Comparison of ENCODE assay signal across 8 mouse cellular contexts in the genomic region with DNA sequence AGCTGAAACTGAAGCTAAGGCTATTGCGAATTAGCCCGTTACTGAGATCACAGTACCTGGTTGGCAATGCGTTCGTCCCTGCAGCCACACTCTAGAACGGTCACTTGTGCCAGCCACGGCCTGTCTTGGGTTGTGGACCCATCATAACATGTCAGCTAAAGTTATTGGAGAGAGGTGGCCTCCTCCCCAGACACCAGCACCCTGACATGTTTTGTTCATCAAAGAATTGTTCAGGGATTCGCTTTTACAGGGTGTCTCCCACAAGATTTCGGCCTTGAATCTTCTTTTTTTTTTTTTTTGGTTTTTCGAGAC. TPM values are rescaled to one million over a fixed set of nuclear protein-coding genes. Genes with fewer than 3 reads are reported as not detected.
A peak's percentile ranks its signal among the peaks of the same experiment; 100 is the strongest.
DNase-seq lines count a peak whose midpoint lies in the region; ATAC-seq and TF ChIP-seq lines count a peak whose summit lies in the region.

No protein-coding gene starts in this region.

- H3K27ac ChIP-seq in heart, embryonic 13.5 days (replicated peaks) = no peak overlapping the region
- H3K27ac ChIP-seq in ES-Bruce4 (ENCODE audit: insufficient read depth, low read length) = no peak overlapping the region
- H3K27ac ChIP-seq in forebrain, embryonic 16.5 days (ENCODE audit: low read length) = no peak overlapping the region
- no peak overlapping the region for H3K27ac ChIP-seq in liver, postnatal 0 days (ENCODE audit: low read depth)

- no peak for TF ChIP-seq CTCF in ES-Bruce4 (IDR thresholded peaks at IDR 0.05; ENCODE audit: low read depth, low read length)
- no peak for TF ChIP-seq CTCF in liver, postnatal 0 days (IDR thresholded peaks at IDR 0.05; ENCODE audit: low read depth)

- no peaks in the 10 kb centered on the region for H3K9me3 ChIP-seq in heart, embryonic 13.5 days
- H3K9me3 ChIP-seq in ES-Bruce4 (replicated peaks; ENCODE audit: control insufficient read depth, insufficient read depth, low read length, poor library complexity, severe bottlenecking) = no peaks in the 10 kb centered on the region
- H3K9me3 ChIP-seq in forebrain, embryonic 16.5 days (ENCODE audit: control insufficient read depth, low read length) = no peaks in the 10 kb centered on the region
- H3K9me3 ChIP-seq in liver, postnatal 0 days (ENCODE audit: low read length) = no peaks in the 10 kb centered on the region

- H3K4me1 ChIP-seq in heart, embryonic 13.5 days = peaks cover 10% of the 10 kb centered on the region
- H3K4me1 ChIP-seq in ES-Bruce4 (ENCODE audit: control insufficient read depth, insufficient read depth, low read length) = no peaks in the 10 kb centered on the region
- H3K4me1 ChIP-seq in forebrain, embryonic 16.5 days (replicated peaks; ENCODE audit: control insufficient read depth, insufficient read depth, low read length) = peaks cover 18% of the 10 kb centered on the region
- H3K4me1 ChIP-seq in liver, postnatal 0 days (ENCODE audit: insufficient read depth) = peaks cover 8% of the 10 kb centered on the region

- no peak for DNase-seq in heart, adult 18-20 months
- DNase-seq in liver, postnatal 0 days = no peak
- DNase-seq in embryo, embryonic 10.5 days (ENCODE audit: low spot score) = no peak
- DNase-seq in adrenal gland, adult 8-10 months = no peak
- DNase-seq in B cell, adult 2 months = no peak

- peaks cover 23% of the 10 kb centered on the region for H3K27me3 ChIP-seq in heart, embryonic 13.5 days (replicated peaks)
- no peaks in the 10 kb centered on the region for H3K27me3 ChIP-seq in ES-Bruce4 (ENCODE audit: control insufficient read depth, insufficient read depth, low read length, poor library complexity, severe bottlenecking)
- no peaks in the 10 kb centered on the region for H3K27me3 ChIP-seq in forebrain, embryonic 16.5 days (replicated peaks; ENCODE audit: control insufficient read depth, insufficient read depth, low read length)
- peaks cover 3% of the 10 kb centered on the region; the same call in 1 of the 2 replicates for H3K27me3 ChIP-seq in liver, postnatal 0 days (ENCODE audit: insufficient read depth, low read length)

- no peak for TF ChIP-seq EP300 in ES-Bruce4 (IDR thresholded peaks at IDR 0.05; ENCODE audit: insufficient read depth, low read depth, low read length)
- no peak for TF ChIP-seq EP300 in liver, postnatal 0 days (IDR thresholded peaks at IDR 0.05; ENCODE audit: low read depth)

- H3K4me3 ChIP-seq in heart, embryonic 13.5 days = peak overlapping the region; percentile 85
- peak overlapping the region; percentile 57 for H3K4me3 ChIP-seq in ES-Bruce4 (ENCODE audit: low read depth, low read length)
- peak overlapping the region; percentile 77 for H3K4me3 ChIP-seq in forebrain, embryonic 16.5 days (replicated peaks; ENCODE audit: low read length)
- peak overlapping the region; percentile 70 for H3K4me3 ChIP-seq in liver, postnatal 0 days (ENCODE audit: low read depth, low read length)

- H3K4me2 ChIP-seq in heart, embryonic 13.5 days = peak overlapping the region; percentile 87
- peak overlapping the region; percentile 76 for H3K4me2 ChIP-seq in forebrain, embryonic 16.5 days (ENCODE audit: low read length)
- peak overlapping the region; percentile 84 for H3K4me2 ChIP-seq in liver, postnatal 0 days (ENCODE audit: low read depth, low read length)

- no peak for TF ChIP-seq POLR2A in ES-Bruce4 (IDR thresholded peaks at IDR 0.05; ENCODE audit: insufficient read depth, low read length)

- ATAC-seq in heart, embryonic 13.5 days (ENCODE audit: extremely low read depth, insufficient number of reproducible peaks, low FRiP score, low TSS enrichment) = no peak
- ATAC-seq in forebrain, embryonic 16.5 days = peak; percentile 63
- ATAC-seq in liver, postnatal 0 days = no peak

- H3K36me3 ChIP-seq in heart, embryonic 13.5 days = peaks cover 31% of the 10 kb centered on the region
- H3K36me3 ChIP-seq in ES-Bruce4 (ENCODE audit: control insufficient read depth, insufficient read depth, low read length, poor library complexity, severe bottlenecking) = peaks cover 32% of the 10 kb centered on the region
- H3K36me3 ChIP-seq in forebrain, embryonic 16.5 days (ENCODE audit: control insufficient read depth, insufficient read depth) = peaks cover 12% of the 10 kb centered on the region
- peaks cover 14% of the 10 kb centered on the region for H3K36me3 ChIP-seq in liver, postnatal 0 days (replicated peaks; ENCODE audit: insufficient read depth, low read length)

- H3K9ac ChIP-seq in heart, embryonic 13.5 days = peak overlapping the region; percentile 87
- H3K9ac ChIP-seq in ES-Bruce4 (ENCODE audit: low read depth, poor library complexity, severe bottlenecking) = no peak overlapping the region
- peak overlapping the region; percentile 84; the same call in 1 of the 2 replicates for H3K9ac ChIP-seq in forebrain, embryonic 16.5 days (replicated peaks; ENCODE audit: low read depth, low read length)
- H3K9ac ChIP-seq in liver, postnatal 0 days (replicated peaks) = no peak overlapping the region

- 65% methylated on average over 9 of the region's 9 CpGs for WGBS in heart, embryonic 13.5 days
- WGBS in forebrain, embryonic 16.5 days = 62% methylated on average over 9 of the region's 9 CpGs
- 66% methylated on average over 9 of the region's 9 CpGs for WGBS in liver, postnatal 0 days (ENCODE audit: insufficient replicate concordance)

RNA-seq across cellular contexts. Expression of a gene that starts 0.3 kb away (rescaled TPM):
- 56.0 and 62.1 TPM in 2 replicates for polyA plus RNA-seq in heart, embryonic 13.5 days (2015; fragmentation: Nextera tagmentation; extraction: Ambion mirVana)
- total RNA-seq in heart, adult 18-20 months (2021) = 10 to 100 TPM; 19.0 to 24.3 TPM
- polyA plus RNA-seq in ES-Bruce4 (2011; ENCODE audit: insufficient read depth, insufficient read length, low read depth, missing spikeins) = 81.3 and 86.7 TPM in 2 replicates
- polyA plus RNA-seq in forebrain, embryonic 16.5 days (2015; fragmentation: Nextera tagmentation; extraction: Ambion mirVana) = 150 and 152 TPM in 2 replicates
- polyA plus RNA-seq in liver, postnatal 0 days (2015; fragmentation: Nextera tagmentation; extraction: Ambion mirVana) = 31.6 and 33.2 TPM in 2 replicates
- total RNA-seq in adrenal gland, adult 8-10 months (2022) = 10 to 100 TPM; 35.7 to 40.9 (median 39.5) TPM

RNA-seq across cellular contexts. Expression of a gene that starts 10.8 kb away (rescaled TPM):
- 17.2 TPM in 2 replicates for polyA plus RNA-seq in heart, embryonic 13.5 days (2015; fragmentation: Nextera tagmentation; extraction: Ambion mirVana)
- 1 to 10 TPM; 9.0 to 9.1 TPM for total RNA-seq in heart, adult 18-20 months (2021)
- polyA plus RNA-seq in ES-Bruce4 (2011; ENCODE audit: insufficient read depth, insufficient read length, low read depth, missing spikeins) = 34.7 and 39.2 TPM in 2 replicates
- 39.7 and 44.0 TPM in 2 replicates for polyA plus RNA-seq in forebrain, embryonic 16.5 days (2015; fragmentation: Nextera tagmentation; extraction: Ambion mirVana)
- polyA plus RNA-seq in liver, postnatal 0 days (2015; fragmentation: Nextera tagmentation; extraction: Ambion mirVana) = 12.3 and 12.6 TPM in 2 replicates
- 10 to 100 TPM; 24.0 to 35.8 (median 30.0) TPM for total RNA-seq in adrenal gland, adult 8-10 months (2022)

RNA-seq across cellular contexts. Expression of a gene that starts 39.2 kb away (rescaled TPM):
- 28.2 and 29.5 TPM in 2 replicates for polyA plus RNA-seq in heart, embryonic 13.5 days (2015; fragmentation: Nextera tagmentation; extraction: Ambion mirVana)
- 10 to 100 TPM; 25.8 to 28.0 TPM for total RNA-seq in heart, adult 18-20 months (2021)
- polyA plus RNA-seq in ES-Bruce4 (2011; ENCODE audit: insufficient read depth, insufficient read length, low read depth, missing spikeins) = 56.0 and 70.0 TPM in 2 replicates
- 61.7 and 72.4 TPM in 2 replicates for polyA plus RNA-seq in forebrain, embryonic 16.5 days (2015; fragmentation: Nextera tagmentation; extraction: Ambion mirVana)
- 27.7 and 29.6 TPM in 2 replicates for polyA plus RNA-seq in liver, postnatal 0 days (2015; fragmentation: Nextera tagmentation; extraction: Ambion mirVana)
- 100 to 1,000 TPM in 2 of 4 experiments, 10 to 100 TPM in 2; 74.5 to 111 (median 93.4) TPM for total RNA-seq in adrenal gland, adult 8-10 months (2022)

RNA-seq across cellular contexts. Expression of a gene that starts 45.7 kb away (rescaled TPM):
- polyA plus RNA-seq in heart, embryonic 13.5 days (2015; fragmentation: Nextera tagmentation; extraction: Ambion mirVana) = 0.04 TPM in 1 of 2 replicates, not detected in the other
- not detected for total RNA-seq in heart, adult 18-20 months (2021)
- polyA plus RNA-seq in ES-Bruce4 (2011; ENCODE audit: insufficient read depth, insufficient read length, low read depth, missing spikeins) = not detected in 2 replicates
- polyA plus RNA-seq in forebrain, embryonic 16.5 days (2015; fragmentation: Nextera tagmentation; extraction: Ambion mirVana) = not detected in 2 replicates
- not detected in 2 replicates for polyA plus RNA-seq in liver, postnatal 0 days (2015; fragmentation: Nextera tagmentation; extraction: Ambion mirVana)
- total RNA-seq in adrenal gland, adult 8-10 months (2022) = not detected

RNA-seq across cellular contexts. Expression of a gene that starts 56.5 kb away (rescaled TPM):
- polyA plus RNA-seq in heart, embryonic 13.5 days (2015; fragmentation: Nextera tagmentation; extraction: Ambion mirVana) = 0.29 and 0.39 TPM in 2 replicates
- total RNA-seq in heart, adult 18-20 months (2021) = not detected
- 2.0 and 3.3 TPM in 2 replicates for polyA plus RNA-seq in ES-Bruce4 (2011; ENCODE audit: insufficient read depth, insufficient read length, low read depth, missing spikeins)
- 1.8 and 2.1 TPM in 2 replicates for polyA plus RNA-seq in forebrain, embryonic 16.5 days (2015; fragmentation: Nextera tagmentation; extraction: Ambion mirVana)
- not detected in 2 replicates for polyA plus RNA-seq in liver, postnatal 0 days (2015; fragmentation: Nextera tagmentation; extraction: Ambion mirVana)
- total RNA-seq in adrenal gland, adult 8-10 months (2022) = under 1 TPM in 3 of 4 experiments, not detected in 1; 0.06 to 0.31 (median 0.12) TPM

Comparison
In these comparisons a context has a peak if more than half of its experiments do, and no peak if none do; other contexts are left out.
1. H3K9ac ChIP-seq: peak in heart, embryonic 13.5 days (single experiment) and forebrain, embryonic 16.5 days (single experiment); none in ES-Bruce4 (single experiment) and liver, postnatal 0 days (single experiment).
2. Peak in every context shown above with its lines, with median percentiles within 50 percentile points of each other: H3K4me2 ChIP-seq and H3K4me3 ChIP-seq.